Mouse (Mus musculus) forebrain, embryonic 10.5 days (tissue): ENCODE measurements around the gene Fhit. TPM values are rescaled to one million over a fixed set of nuclear protein-coding genes. Genes with fewer than 3 reads are reported as not detected.

Source experiments
- DNase-seq: peaks from one replicate; pipeline ENCODE4 v3.0.0-alpha.2; 2017; ENCODE audit warnings: low spot score; ENCODE audit errors: extremely low spot score
- H3K27ac ChIP-seq: fragments of 300-500 bp; sonication (generic); 2 replicates; pipeline ENCODE4 v1.5.1; 2016; ENCODE audit warnings: mild to moderate bottlenecking
- H3K27me3 ChIP-seq: fragments of 300-500 bp; sonication (generic); 2 replicates; pipeline ENCODE4 v1.6.1; 2016; ENCODE audit warnings: mild to moderate bottlenecking; ENCODE audit not compliant: poor library complexity, severe bottlenecking
- H3K36me3 ChIP-seq: fragments of 300-500 bp; sonication (generic); replicated peaks from 2 replicates; pipeline ENCODE4 v1.6.1; 2016; ENCODE audit warnings: mild to moderate bottlenecking, moderate library complexity
- H3K4me1 ChIP-seq: fragments of 300-500 bp; sonication (generic); 2 replicates; pipeline ENCODE4 v1.6.1; 2016
- H3K4me3 ChIP-seq: fragments of 300-500 bp; sonication (generic); 2 replicates; pipeline ENCODE4 v1.5.1; 2016; ENCODE audit warnings: mild to moderate bottlenecking, moderate library complexity
- H3K9me3 ChIP-seq: fragments of 300-500 bp; sonication (generic); 2 replicates; pipeline ENCODE4 v1.6.1; 2016; ENCODE audit warnings: mild to moderate bottlenecking, moderate library complexity
- WGBS: fragments of 180-500 bp; shearing (Covaris S2); methylation state at CpG from one replicate; pipeline ENCODE4 v1.1.7; 2016; 5-methylcytosine and 5-hydroxymethylcytosine counted together
- polyA plus RNA-seq: library from polyadenylated mRNA; unstranded; fragments of >200 nt; fragmentation: Nextera tagmentation; extraction: Ambion mirVana; gene quantifications from 2 replicates; pipeline ENCODE4 v1.2.1, GENCODE M21; 2016

Fhit gene
- polyA plus RNA-seq, 1 experiment from 2014 or later: 1.4 TPM

GRCm38 (mm10) chr14:10722525-10722924 is 439.3 kb downstream of the Fhit start:
- no peaks in the 10 kb centered on the region for H3K9me3 ChIP-seq
- no peaks in the 10 kb centered on the region for H3K4me1 ChIP-seq
- no peaks in the 10 kb centered on the region for H3K27me3 ChIP-seq
- no peak overlapping the region for H3K4me3 ChIP-seq
- H3K27ac ChIP-seq: no peak overlapping the region
- H3K36me3 ChIP-seq: no peaks in the 10 kb centered on the region
- DNase-seq: no peak

DNA sequence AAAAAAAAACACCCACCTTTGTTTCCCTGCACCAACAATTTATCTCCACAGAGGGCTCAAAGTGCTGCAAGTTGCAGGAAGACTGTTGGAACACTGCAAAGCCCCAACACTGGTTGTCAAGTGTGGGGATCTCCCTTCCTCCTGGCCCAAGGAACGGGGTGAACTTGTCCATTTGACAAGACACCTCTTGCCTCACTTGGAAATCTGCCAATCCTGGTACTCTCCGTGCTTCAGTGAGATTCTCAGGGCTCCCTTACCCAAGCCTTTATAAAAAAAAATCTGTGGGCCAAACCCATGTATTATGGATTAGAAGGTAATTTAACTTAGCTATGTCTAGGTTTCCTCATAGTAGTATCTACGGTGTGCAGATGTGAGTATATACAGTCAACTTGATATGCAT is 448.9 kb downstream of the Fhit start:
- no peak for DNase-seq
- 83% methylated on average over 3 of the region's 3 CpGs for WGBS
- Histone ChIP-seq H3K9me3 (no peaks in the 10 kb centered on the region), H3K27me3 (no peaks in the 10 kb centered on the region), H3K27ac (no peak overlapping the region), H3K4me3 (no peak overlapping the region), H3K4me1 (peaks cover 21% of the 10 kb centered on the region), H3K36me3 (no peaks in the 10 kb centered on the region)

GRCm38 (mm10) chr14:10712522-10712881 is 449.3 kb downstream of the Fhit start:
- Histone ChIP-seq H3K4me1 (peaks cover 21% of the 10 kb centered on the region), H3K27ac (no peak overlapping the region), H3K4me3 (no peak overlapping the region), H3K36me3 (no peaks in the 10 kb centered on the region), H3K27me3 (no peaks in the 10 kb centered on the region), H3K9me3 (no peaks in the 10 kb centered on the region)
- 78% methylated on average over 7 of the region's 7 CpGs for WGBS
- no peak for DNase-seq

DNA sequence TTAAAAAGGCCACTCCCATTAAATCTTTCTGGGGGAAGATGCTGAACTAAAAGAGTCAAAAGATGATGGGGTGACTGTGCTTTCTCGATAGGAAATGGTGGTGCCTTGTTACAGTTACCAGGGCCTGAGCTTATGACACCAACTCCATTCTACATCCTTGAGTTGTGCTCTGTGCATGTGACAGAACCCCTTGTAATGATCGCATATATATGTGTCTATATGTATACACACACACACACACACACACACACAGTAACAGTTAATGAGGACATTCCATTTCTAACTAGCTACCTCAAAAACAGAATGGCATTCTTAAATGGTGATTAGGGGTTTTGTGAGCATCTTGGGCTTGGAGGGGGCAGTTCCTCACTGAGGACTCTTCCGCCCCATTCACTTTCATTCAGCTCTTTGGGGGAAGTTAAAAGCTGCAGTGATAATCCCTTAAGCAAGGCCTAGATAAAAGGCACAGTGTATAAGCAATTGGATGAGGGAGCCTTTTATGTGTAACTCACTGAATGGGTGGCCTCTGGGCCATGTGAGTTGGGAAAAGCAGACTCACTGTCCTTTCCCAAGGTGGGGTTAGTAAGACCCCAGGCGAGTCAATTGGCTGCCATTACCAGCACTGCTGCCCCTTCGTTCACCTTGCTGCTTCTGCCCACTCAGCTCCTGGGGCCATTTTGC is 449.9 kb downstream of the Fhit start:
- peaks cover 21% of the 10 kb centered on the region for H3K4me1 ChIP-seq
- 51% methylated on average over 5 of the region's 5 CpGs for WGBS

GRCm38 (mm10) chr14:10710796-10711311 is 451.0 kb downstream of the Fhit start:
- H3K27me3 ChIP-seq: no peaks in the 10 kb centered on the region
- H3K36me3 ChIP-seq: no peaks in the 10 kb centered on the region
- DNase-seq: no peak
- 87% methylated on average over 12 of the region's 12 CpGs for WGBS
- H3K4me3 ChIP-seq: no peak overlapping the region
- H3K9me3 ChIP-seq: no peaks in the 10 kb centered on the region
- H3K4me1 ChIP-seq: peaks cover 21% of the 10 kb centered on the region
- H3K27ac ChIP-seq: no peak overlapping the region

More for the DNA sequence above, 449.9 kb downstream of the Fhit start:
- DNase-seq: no peak
- H3K36me3 ChIP-seq: no peaks in the 10 kb centered on the region
- no peak overlapping the region for H3K27ac ChIP-seq
- no peaks in the 10 kb centered on the region for H3K27me3 ChIP-seq
- H3K4me3 ChIP-seq: no peak overlapping the region
- no peaks in the 10 kb centered on the region for H3K9me3 ChIP-seq

DNA sequence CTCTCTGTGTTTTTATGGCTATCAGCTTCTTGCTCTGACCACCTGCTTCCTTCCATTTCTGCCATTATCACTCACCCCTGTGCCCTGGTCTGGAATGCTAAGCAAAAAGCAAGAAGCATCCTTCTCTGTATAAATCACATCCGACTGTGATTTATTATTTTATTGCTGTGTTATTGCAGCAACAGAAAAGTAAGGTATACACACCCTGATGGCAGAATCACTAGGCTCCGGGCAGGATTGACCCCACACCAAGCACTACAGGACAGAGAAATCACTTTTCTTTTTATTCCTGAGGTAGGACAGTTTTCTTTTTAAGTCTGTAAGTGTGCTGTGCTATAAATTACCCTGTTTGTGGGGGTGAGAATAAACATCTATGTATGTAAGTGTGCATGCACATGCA is 460.1 kb downstream of the Fhit start:
- Histone ChIP-seq H3K9me3 (no peaks in the 10 kb centered on the region), H3K4me3 (no peak overlapping the region), H3K36me3 (no peaks in the 10 kb centered on the region), H3K27me3 (no peaks in the 10 kb centered on the region), H3K4me1 (no peaks in the 10 kb centered on the region), H3K27ac (no peak overlapping the region)
- WGBS: 89% methylated on average over 2 of the region's 2 CpGs
- no peak for DNase-seq

- Histone ChIP-seq H3K4me3 (no peak overlapping the region), H3K4me1 (peaks cover 8% of the 10 kb centered on the region; the same call in 1 of the 2 replicates), H3K36me3 (no peaks in the 10 kb centered on the region), H3K27ac (no peak overlapping the region), H3K9me3 (no peaks in the 10 kb centered on the region), H3K27me3 (no peaks in the 10 kb centered on the region)
- 87% methylated on average over 4 of the region's 4 CpGs for WGBS
- DNase-seq: no peak
These were observed 481.8 kb downstream of the Fhit start for GRCm38 (mm10) chr14:10680041-10680440.

DNA sequence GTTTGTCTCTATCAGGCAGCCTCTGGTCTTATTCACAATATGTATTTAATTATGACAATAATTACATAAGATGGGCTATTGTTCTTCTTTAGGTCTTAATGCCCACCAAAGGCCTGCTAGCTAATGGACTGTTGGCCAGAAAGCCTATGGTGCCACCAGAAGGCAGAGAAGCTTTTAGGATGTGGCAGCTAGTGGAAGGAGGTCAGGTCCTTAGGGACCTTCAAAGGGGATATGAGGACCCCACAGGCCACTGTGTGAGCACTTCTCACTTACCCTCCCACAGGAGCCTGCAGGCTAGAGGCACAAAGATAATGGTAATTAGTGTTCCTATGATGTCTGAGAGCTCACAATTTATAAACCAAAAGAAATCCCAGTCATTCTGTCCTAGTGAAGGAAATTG is 482.2 kb downstream of the Fhit start:
- no peak overlapping the region for H3K4me3 ChIP-seq
- peaks cover 8% of the 10 kb centered on the region; the same call in 1 of the 2 replicates for H3K4me1 ChIP-seq
- H3K36me3 ChIP-seq: no peaks in the 10 kb centered on the region
- DNase-seq: no peak
- H3K27me3 ChIP-seq: no peaks in the 10 kb centered on the region
- no peak overlapping the region for H3K27ac ChIP-seq
- H3K9me3 ChIP-seq: no peaks in the 10 kb centered on the region

DNA sequence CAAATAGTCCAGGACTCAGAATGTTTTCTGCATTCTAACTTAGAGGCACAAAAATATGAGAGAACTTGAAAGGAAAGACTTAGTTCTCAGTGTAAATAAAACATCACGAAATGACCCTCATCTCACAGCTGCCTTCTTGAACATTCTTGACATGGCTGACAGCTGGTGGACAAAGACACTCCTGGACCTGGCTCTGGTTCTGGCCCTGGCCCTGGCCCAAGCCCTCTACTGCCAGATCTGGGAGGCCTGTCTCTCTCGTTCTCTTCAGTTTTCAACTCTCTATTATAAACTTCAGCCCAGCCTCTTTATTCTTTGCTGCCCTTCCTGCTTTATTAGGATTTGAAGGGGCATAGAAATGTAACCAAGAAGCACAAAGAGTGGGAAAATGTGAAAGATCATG is 484.2 kb downstream of the Fhit start:
- Histone ChIP-seq H3K27me3 (no peaks in the 10 kb centered on the region), H3K36me3 (no peaks in the 10 kb centered on the region), H3K27ac (no peak overlapping the region), H3K4me3 (no peak overlapping the region), H3K9me3 (no peaks in the 10 kb centered on the region), H3K4me1 (no peaks in the 10 kb centered on the region)
- 82% methylated on average over 2 of the region's 2 CpGs for WGBS
- no peak for DNase-seq

DNA sequence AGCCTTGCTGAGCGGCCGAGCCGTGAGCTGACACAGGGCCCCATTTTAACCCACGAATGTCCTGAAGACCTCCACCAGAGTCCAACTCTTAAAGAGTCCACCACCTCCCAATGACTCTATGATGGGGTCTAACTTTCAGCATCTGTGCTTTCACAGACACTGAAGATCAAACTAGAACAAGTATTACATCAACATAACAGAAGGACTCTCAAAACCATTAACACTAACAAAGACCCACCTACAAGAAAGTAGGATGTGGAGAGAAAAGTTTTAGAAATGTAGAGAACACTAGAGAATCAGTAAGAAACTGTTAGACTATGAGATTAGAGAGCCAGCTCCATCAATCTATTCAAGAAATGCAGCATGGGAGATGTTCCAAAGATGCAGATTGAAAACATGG is 501.6 kb downstream of the Fhit start:
- no peaks in the 10 kb centered on the region for H3K9me3 ChIP-seq
- H3K27ac ChIP-seq: no peak overlapping the region
- H3K27me3 ChIP-seq: no peaks in the 10 kb centered on the region
- no peak overlapping the region for H3K4me3 ChIP-seq
- peaks cover 15% of the 10 kb centered on the region for H3K4me1 ChIP-seq
- H3K36me3 ChIP-seq: no peaks in the 10 kb centered on the region
- no peak for DNase-seq
- 92% methylated on average over 4 of the region's 4 CpGs for WGBS

DNA sequence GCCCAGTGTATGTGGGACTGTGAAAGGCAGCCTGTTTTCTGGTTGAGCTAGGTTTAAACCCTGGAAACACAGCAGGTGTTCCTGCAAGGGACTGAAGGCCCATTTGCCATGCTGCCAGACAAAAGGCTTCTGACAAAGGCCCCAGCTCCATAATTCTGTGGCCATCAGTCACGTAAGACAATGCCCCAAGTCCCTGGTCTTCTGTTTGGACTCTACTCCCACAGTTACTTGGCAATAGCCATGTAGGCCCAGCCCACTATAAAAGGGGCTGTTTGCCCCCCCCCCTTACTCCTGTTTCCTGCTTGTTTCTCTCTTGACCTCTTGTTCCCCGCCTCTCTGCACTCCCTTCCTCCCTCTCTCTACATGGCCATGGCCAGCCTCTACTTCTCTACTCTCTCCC is 502.5 kb downstream of the Fhit start:
- Histone ChIP-seq H3K36me3 (no peaks in the 10 kb centered on the region), H3K27me3 (no peaks in the 10 kb centered on the region), H3K9me3 (no peaks in the 10 kb centered on the region), H3K4me3 (no peak overlapping the region), H3K27ac (0 out of 2 replicates have a peak overlapping the region, but pooled peaks have one; percentile 51), H3K4me1 (peaks cover 18% of the 10 kb centered on the region)
- DNase-seq: no peak
- WGBS: 58% methylated on average over 2 of the region's 2 CpGs

DNA sequence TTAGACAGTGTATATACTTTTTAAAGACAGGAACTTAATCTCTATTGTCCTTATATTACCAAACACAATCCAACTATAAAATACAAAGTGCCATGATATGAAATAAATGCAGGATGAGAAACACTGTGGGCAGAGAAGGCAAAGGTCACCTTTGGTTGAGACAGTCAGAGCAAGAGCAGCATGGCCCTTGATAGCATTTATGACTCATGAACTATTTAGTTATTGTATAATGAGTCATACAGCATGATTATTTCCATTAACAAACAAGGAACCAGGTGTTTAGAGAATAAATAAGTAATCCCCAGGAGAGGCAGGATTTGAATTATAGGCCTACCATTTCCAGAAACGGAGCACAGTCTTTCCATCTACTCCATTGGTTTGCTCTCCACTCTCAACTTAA is 503.6 kb downstream of the Fhit start:
- no peaks in the 10 kb centered on the region for H3K36me3 ChIP-seq
- H3K4me1 ChIP-seq: peaks cover 18% of the 10 kb centered on the region
- H3K27me3 ChIP-seq: no peaks in the 10 kb centered on the region
- H3K9me3 ChIP-seq: no peaks in the 10 kb centered on the region
- 98% methylated on average over 1 of the region's 1 CpGs for WGBS
- H3K27ac ChIP-seq: no peak overlapping the region
- no peak overlapping the region for H3K4me3 ChIP-seq
- no peak for DNase-seq

DNA sequence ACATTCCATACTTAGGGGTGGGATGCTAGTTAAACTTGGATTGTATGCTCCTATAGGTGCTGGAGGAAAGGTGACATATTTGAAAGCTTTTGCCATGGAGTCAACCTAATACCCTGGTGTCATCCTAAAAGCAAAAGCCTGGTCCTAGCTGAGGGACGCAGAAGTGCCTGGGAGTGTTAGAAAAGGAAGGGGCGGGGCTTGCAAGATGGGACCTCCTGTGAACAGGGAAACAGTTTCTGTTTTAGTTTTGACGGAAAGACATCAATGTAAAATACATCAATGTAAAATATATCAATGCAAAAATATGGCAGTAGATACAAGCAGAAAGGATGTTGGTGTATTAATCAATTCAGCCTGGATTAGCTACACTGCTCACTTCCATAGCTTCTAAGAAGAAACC is 504.5 kb downstream of the Fhit start:
- 91% methylated on average over 3 of the region's 3 CpGs for WGBS
- no peak overlapping the region for H3K27ac ChIP-seq
- H3K36me3 ChIP-seq: no peaks in the 10 kb centered on the region

GRCm38 (mm10) chr14:10655842-10656241 is 506.0 kb downstream of the Fhit start:
- no peaks in the 10 kb centered on the region for H3K27me3 ChIP-seq
- H3K4me3 ChIP-seq: no peak overlapping the region
- H3K4me1 ChIP-seq: peaks cover 18% of the 10 kb centered on the region
- WGBS: 34% methylated on average over 3 of the region's 3 CpGs
- H3K27ac ChIP-seq: no peak overlapping the region
- no peaks in the 10 kb centered on the region for H3K36me3 ChIP-seq
- DNase-seq: no peak
- no peaks in the 10 kb centered on the region for H3K9me3 ChIP-seq

More for the DNA sequence above, 504.5 kb downstream of the Fhit start:
- no peak for DNase-seq
- Histone ChIP-seq H3K4me1 (peaks cover 18% of the 10 kb centered on the region), H3K4me3 (no peak overlapping the region), H3K9me3 (no peaks in the 10 kb centered on the region), H3K27me3 (no peaks in the 10 kb centered on the region)
